8 mouse cellular contexts compared by ENCODE assay signal in the genomic region with DNA sequence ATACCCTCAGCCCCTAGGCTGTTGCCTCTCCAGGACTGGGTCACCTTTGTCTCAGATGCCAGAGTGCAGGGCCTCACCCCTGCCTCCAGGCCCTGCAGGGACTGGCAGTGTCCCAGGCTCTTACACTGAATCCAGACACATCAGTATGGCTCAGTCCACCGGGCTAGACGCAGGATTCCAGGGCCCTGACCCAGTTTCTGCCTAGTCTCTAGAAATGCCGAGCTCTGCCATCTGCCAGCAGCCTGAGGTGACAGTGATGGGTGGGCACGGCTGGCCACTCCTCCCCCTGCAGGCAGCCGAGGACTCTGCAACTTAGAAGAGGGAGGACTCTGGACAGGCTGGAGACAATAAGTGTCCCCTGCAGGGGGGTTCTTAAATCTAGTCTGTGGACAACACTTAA. TPM values are rescaled to one million over a fixed set of nuclear protein-coding genes. Genes with fewer than 3 reads are reported as not detected.
DNase-seq lines count a peak whose midpoint lies in the region; ATAC-seq and TF ChIP-seq lines count a peak whose summit lies in the region.

No protein-coding gene starts in this region.

- H3K27me3 ChIP-seq in testis, adult 2 months (ENCODE audit: control insufficient read depth, insufficient read depth, low read length): no peaks in the 10 kb centered on the region
- H3K27me3 ChIP-seq in cerebellum, adult 2 months (ENCODE audit: control insufficient read depth, insufficient read depth, low read length): no peaks in the 10 kb centered on the region
- H3K27me3 ChIP-seq in stomach, embryonic 15.5 days (replicated peaks): no peaks in the 10 kb centered on the region

- DNase-seq in testis, postnatal 14 days (ENCODE audit: low spot score): no peak
- DNase-seq in cerebellum, adult 2 months: peak; percentile 70 to 78
- DNase-seq in forelimb bud, embryonic 11.5 days (ENCODE audit: low read depth, low spot score): peak; percentile 17
- DNase-seq in heart, postnatal 36 days: peak; percentile 61 to 72
- DNase-seq in mesoderm, embryonic 11.5 days (ENCODE audit: low read depth, low spot score): peak; percentile 54
- DNase-seq in yolk sac, embryonic 10.5 days (ENCODE audit: low spot score): no peak

- no peaks in the 10 kb centered on the region for H3K36me3 ChIP-seq in testis, adult 2 months (ENCODE audit: control insufficient read depth, insufficient read depth, low read length)
- H3K36me3 ChIP-seq in stomach, embryonic 15.5 days: no peaks in the 10 kb centered on the region

- no peak overlapping the region for H3K4me3 ChIP-seq in testis, adult 2 months (ENCODE audit: control insufficient read depth, low read depth, low read length)
- H3K4me3 ChIP-seq in cerebellum, adult 2 months (replicated peaks; ENCODE audit: insufficient read depth, low read depth, low read length): no peak overlapping the region
- H3K4me3 ChIP-seq in stomach, embryonic 15.5 days (replicated peaks): peak overlapping the region; percentile 10; the same call in 1 of the 2 replicates

- 0 out of 2 replicates have a peak, but pooled peaks have one; percentile 9 for ATAC-seq in stomach, embryonic 15.5 days (ENCODE audit: insufficient read depth, low FRiP score, low read depth)

- peak; percentile 31; the same call in 1 of the 2 replicates for TF ChIP-seq CTCF in testis, adult 2 months (IDR thresholded peaks at IDR 0.05; ENCODE audit: control insufficient read depth, insufficient read depth, insufficient replicate concordance, low read depth, low read length)
- TF ChIP-seq CTCF in cerebellum, adult 2 months (IDR thresholded peaks at IDR 0.05; ENCODE audit: borderline replicate concordance, insufficient read depth, low read depth, low read length): peak; percentile 49

- intact Hi-C loops in heart, postnatal 36 days (cut with DNase I): no loop called here

- H3K9me3 ChIP-seq in stomach, embryonic 15.5 days: no peaks in the 10 kb centered on the region

- no peak for TF ChIP-seq POLR2A in testis, adult 2 months (IDR thresholded peaks at IDR 0.05; ENCODE audit: control insufficient read depth, low read depth, low read length)
- TF ChIP-seq POLR2A in cerebellum, adult 2 months (IDR thresholded peaks at IDR 0.05; ENCODE audit: borderline replicate concordance, insufficient read depth, low read length): no peak

- 4% methylated on average over 5 of the region's 5 CpGs for WGBS in cerebellum, adult 2 months
- 15% methylated on average over 5 of the region's 5 CpGs for WGBS in stomach, embryonic 15.5 days

- no peaks in the 10 kb centered on the region for H3K4me1 ChIP-seq in testis, adult 2 months (ENCODE audit: control insufficient read depth, insufficient read depth, low read length)
- H3K4me1 ChIP-seq in cerebellum, adult 2 months (ENCODE audit: control insufficient read depth, insufficient read depth, low read length): peaks cover 13% of the 10 kb centered on the region
- H3K4me1 ChIP-seq in stomach, embryonic 15.5 days: no peaks in the 10 kb centered on the region

- no peak overlapping the region for H3K27ac ChIP-seq in testis, adult 2 months (ENCODE audit: control insufficient read depth, insufficient read depth, low read depth, low read length)
- no peak overlapping the region for H3K27ac ChIP-seq in cerebellum, adult 2 months (ENCODE audit: insufficient read depth, low read length)
- no peak overlapping the region for H3K27ac ChIP-seq in stomach, embryonic 15.5 days

- no peak overlapping the region for H3K9ac ChIP-seq in stomach, embryonic 15.5 days

- H3K4me2 ChIP-seq in stomach, embryonic 15.5 days: peak overlapping the region; percentile 9; the same call in 1 of the 2 replicates

RNA-seq across cellular contexts. Expression of gene Asb2, which starts 2.3 kb away (rescaled TPM):
- 3.6 and 5.1 TPM in 2 replicates for polyA plus RNA-seq in testis, adult 2 months (2012; rRNA removed)
- 2.1 and 2.7 TPM in 2 replicates for polyA plus RNA-seq in cerebellum, adult 2 months (2012; rRNA removed)
- total RNA-seq in heart, postnatal 36 days (2021): 100 to 1,000 TPM; 370 to 512 TPM
- polyA plus RNA-seq in stomach, embryonic 15.5 days (2015; fragmentation: Nextera tagmentation; extraction: Ambion mirVana): 16.7 and 18.7 TPM in 2 replicates

RNA-seq across cellular contexts. Expression of gene Otub2, which starts 34.9 kb away (rescaled TPM):
- 261 and 268 TPM in 2 replicates for polyA plus RNA-seq in testis, adult 2 months (2012; rRNA removed)
- polyA plus RNA-seq in cerebellum, adult 2 months (2012; rRNA removed): 10.6 and 11.6 TPM in 2 replicates
- 1 to 10 TPM; 2.6 to 4.5 TPM for total RNA-seq in heart, postnatal 36 days (2021)
- polyA plus RNA-seq in stomach, embryonic 15.5 days (2015; fragmentation: Nextera tagmentation; extraction: Ambion mirVana): 7.3 and 9.2 TPM in 2 replicates

RNA-seq across cellular contexts. Expression of gene Fam181a, which starts 42.8 kb away (rescaled TPM):
- polyA plus RNA-seq in testis, adult 2 months (2012; rRNA removed): 98.9 and 105 TPM in 2 replicates
- polyA plus RNA-seq in cerebellum, adult 2 months (2012; rRNA removed): 2.7 and 4.1 TPM in 2 replicates
- total RNA-seq in heart, postnatal 36 days (2021): not detected
- polyA plus RNA-seq in stomach, embryonic 15.5 days (2015; fragmentation: Nextera tagmentation; extraction: Ambion mirVana): not detected in 2 replicates

RNA-seq across cellular contexts. Expression of gene 9330161L09Rik, which starts 54.1 kb away (rescaled TPM):
- polyA plus RNA-seq in testis, adult 2 months (2012; rRNA removed): 0.28 and 0.52 TPM in 2 replicates
- 2.3 and 3.2 TPM in 2 replicates for polyA plus RNA-seq in cerebellum, adult 2 months (2012; rRNA removed)
- total RNA-seq in heart, postnatal 36 days (2021): 1 to 10 TPM; 1.3 to 1.4 TPM
- 0.18 and 0.49 TPM in 2 replicates for polyA plus RNA-seq in stomach, embryonic 15.5 days (2015; fragmentation: Nextera tagmentation; extraction: Ambion mirVana)

Comparison
In these comparisons a context has a peak if more than half of its experiments do, and no peak if none do; other contexts are left out.
1. DNase-seq: peak in cerebellum, adult 2 months (2 of 2), forelimb bud, embryonic 11.5 days (single experiment), heart, postnatal 36 days (2 of 2) and mesoderm, embryonic 11.5 days (single experiment); none in testis, postnatal 14 days (single experiment) and yolk sac, embryonic 10.5 days (single experiment).
2. RNA of gene Otub2, which starts 34.9 kb away (polyA plus RNA-seq): 261 to 268 TPM in testis, adult 2 months; 10.6 to 11.6 TPM in cerebellum, adult 2 months and 7.3 to 9.2 TPM in stomach, embryonic 15.5 days; every median in the first group is over 10 times any median in the second.
3. RNA of gene Fam181a, which starts 42.8 kb away (polyA plus RNA-seq): 98.9 to 105 TPM in testis, adult 2 months; 2.7 to 4.1 TPM in cerebellum, adult 2 months and not detected in stomach, embryonic 15.5 days; every median in the first group is over 10 times any median in the second.